Mouse (Mus musculus): Measurements from ENCODE around the gene Dnajb3.

GRCm38 (mm10) chr1:88213061-88213460 is 7.5 kb upstream of the Dnajb3 start:
- no peak for TF ChIP-seq POLR2A (IDR thresholded peaks at IDR 0.05; ENCODE audit: extremely low read depth, insufficient read depth, low read length)
- no peak for TF ChIP-seq CTCF (IDR thresholded peaks at IDR 0.05; ENCODE audit: low read depth, low read length)
